Mouse (Mus musculus) embryonic facial prominence, embryonic 15.5 days (tissue): ENCODE measurements around the gene Ric8a. TPM values are rescaled to one million over a fixed set of nuclear protein-coding genes. Genes with fewer than 3 reads are reported as not detected.

ENCODE experiments used
- ATAC-seq: fragments of 200-750 bp; cut with Nextera tagmentation; 2 replicates; pipeline ENCODE4 v1.8.0; 2017; ENCODE audit warnings: low read depth, moderate TSS enrichment; ENCODE audit not compliant: insufficient number of reproducible peaks, low FRiP score, low TSS enrichment
- H3K27ac ChIP-seq: fragments of 300-500 bp; sonication (generic); replicated peaks from 2 replicates; pipeline ENCODE4 v1.5.1; 2015; ENCODE audit warnings: mild to moderate bottlenecking, inconsistent platforms
- H3K27me3 ChIP-seq: fragments of 300-500 bp; sonication (generic); 2 replicates; pipeline ENCODE4 v1.6.1; 2015; ENCODE audit warnings: inconsistent platforms
- H3K36me3 ChIP-seq: fragments of 300-500 bp; sonication (generic); 2 replicates; pipeline ENCODE4 v1.6.1; 2015; ENCODE audit warnings: mild to moderate bottlenecking, inconsistent platforms
- H3K4me1 ChIP-seq: fragments of 300-500 bp; sonication (generic); 2 replicates; pipeline ENCODE4 v1.6.1; 2015; ENCODE audit warnings: inconsistent platforms
- H3K4me2 ChIP-seq: fragments of 300-500 bp; sonication (generic); replicated peaks from 2 replicates; pipeline ENCODE4 v1.6.1; 2015; ENCODE audit warnings: mild to moderate bottlenecking, inconsistent platforms
- H3K4me3 ChIP-seq: fragments of 300-500 bp; sonication (generic); replicated peaks from 2 replicates; pipeline ENCODE4 v1.5.1; 2015; ENCODE audit warnings: mild to moderate bottlenecking, inconsistent platforms
- H3K9ac ChIP-seq: fragments of 300-500 bp; sonication (generic); 2 replicates; pipeline ENCODE4 v1.6.1; 2015; ENCODE audit warnings: inconsistent platforms
- H3K9me3 ChIP-seq: fragments of 300-500 bp; sonication (generic); replicated peaks from 2 replicates; pipeline ENCODE4 v1.6.1; 2016; ENCODE audit warnings: inconsistent platforms
- WGBS: fragments of 180-500 bp; shearing (Covaris S2); methylation state at CpG from one replicate; pipeline ENCODE4 v1.1.7; 2015; 5-methylcytosine and 5-hydroxymethylcytosine counted together
- polyA plus RNA-seq: library from polyadenylated mRNA; unstranded; fragments of >200 nt; fragmentation: Nextera tagmentation; extraction: Ambion mirVana; gene quantifications from 2 replicates; pipeline ENCODE4 v1.2.1, GENCODE M21; 2015

The Ric8a gene
- polyA plus RNA-seq, 1 experiment from 2014 or later: 86.1 TPM

GRCm38 (mm10) chr7:140912293-140912692 lies 55.5 kb downstream of the Ric8a start:
- H3K27me3 ChIP-seq: no peaks in the 10 kb centered on the region
- no peaks in the 10 kb centered on the region for H3K36me3 ChIP-seq
- H3K4me3 ChIP-seq: no peak overlapping the region
- no peak overlapping the region for H3K4me2 ChIP-seq
- H3K9ac ChIP-seq: no peak overlapping the region
- no peaks in the 10 kb centered on the region for H3K9me3 ChIP-seq
- WGBS: 68% methylated on average over 3 of the region's 3 CpGs
- no peak overlapping the region for H3K27ac ChIP-seq
- H3K4me1 ChIP-seq: peaks cover 4% of the 10 kb centered on the region; the same call in 1 of the 2 replicates
- no peak for ATAC-seq

GRCm38 (mm10) chr7:140912846-140913482 lies 56.2 kb downstream of the Ric8a start:
- H3K4me2 ChIP-seq: no peak overlapping the region
- H3K4me3 ChIP-seq: no peak overlapping the region
- no peaks in the 10 kb centered on the region for H3K36me3 ChIP-seq
- no peak for ATAC-seq
- no peaks in the 10 kb centered on the region for H3K9me3 ChIP-seq
- no peak overlapping the region for H3K9ac ChIP-seq
- H3K27ac ChIP-seq: no peak overlapping the region
- WGBS: 52% methylated on average over 5 of the region's 5 CpGs
- H3K4me1 ChIP-seq: peaks cover 4% of the 10 kb centered on the region; the same call in 1 of the 2 replicates
- H3K27me3 ChIP-seq: 0 out of 2 replicates have a peak, but pooled peaks cover under 1% of the 10 kb centered on the region

Other genes starting within 250 kb of the Ric8a start
- gene Olfr61, start 228.0 kb upstream of the Ric8a start, polyA plus RNA-seq: not detected in 2 replicates
- gene Olfr53, start 210.5 kb upstream of the Ric8a start, polyA plus RNA-seq: not detected in 2 replicates
- not detected in 2 replicates for gene Olfr539, start 197.0 kb upstream of the Ric8a start, polyA plus RNA-seq
- not detected in 2 replicates for gene Olfr45, start 175.0 kb upstream of the Ric8a start, polyA plus RNA-seq
- gene Olfr541, start 159.7 kb upstream of the Ric8a start, polyA plus RNA-seq: not detected in 2 replicates
- gene Cyp2e1, start 93.2 kb upstream of the Ric8a start, polyA plus RNA-seq: not detected in 2 replicates
- 0.19 TPM in 1 of 2 replicates, not detected in the other for gene Syce1, start 69.1 kb upstream of the Ric8a start, polyA plus RNA-seq
- gene Zfp941, start 34.8 kb upstream of the Ric8a start, polyA plus RNA-seq: 0.56 and 0.87 TPM in 2 replicates
- 38.8 and 42.6 TPM in 2 replicates for gene Urah, start 21.9 kb upstream of the Ric8a start, polyA plus RNA-seq
- gene Scgb1c1, start 11.4 kb upstream of the Ric8a start, polyA plus RNA-seq: 2.3 and 8.5 TPM in 2 replicates
- 0.20 and 0.48 TPM in 2 replicates for gene Odf3, start 9.2 kb upstream of the Ric8a start, polyA plus RNA-seq
- gene Gm45785, start 626 bp upstream of the Ric8a start, polyA plus RNA-seq: not detected in 2 replicates
- 64.2 and 67.5 TPM in 2 replicates for gene Bet1l, start 620 bp downstream of the Ric8a start, polyA plus RNA-seq
- 206 and 209 TPM in 2 replicates for gene Psmd13, start 25.0 kb downstream of the Ric8a start, polyA plus RNA-seq
- gene Sirt3, start 25.4 kb downstream of the Ric8a start, polyA plus RNA-seq: 25.1 and 27.4 TPM in 2 replicates
- gene Cox8b, start 43.5 kb downstream of the Ric8a start, polyA plus RNA-seq: 23.3 and 34.9 TPM in 2 replicates
- gene Nlrp6, start 63.9 kb downstream of the Ric8a start, polyA plus RNA-seq: 0.07 and 0.25 TPM in 2 replicates
- 26.3 and 29.0 TPM in 2 replicates for gene Pgghg, start 84.4 kb downstream of the Ric8a start, polyA plus RNA-seq
- 110 and 112 TPM in 2 replicates for gene Ifitm5, start 93.3 kb downstream of the Ric8a start, polyA plus RNA-seq
- 0.96 TPM in 1 of 2 replicates, not detected in the other for gene Gm45717, start 99.0 kb downstream of the Ric8a start, polyA plus RNA-seq
- 1,542 and 1,589 TPM in 2 replicates for gene Ifitm2, start 99.0 kb downstream of the Ric8a start, polyA plus RNA-seq
- gene Ifitm1, start 110.3 kb downstream of the Ric8a start, polyA plus RNA-seq: 126 and 137 TPM in 2 replicates
- 197 and 204 TPM in 2 replicates for gene Ifitm3, start 153.8 kb downstream of the Ric8a start, polyA plus RNA-seq
- 2.7 and 2.8 TPM in 2 replicates for gene Ifitm6, start 161.0 kb downstream of the Ric8a start, polyA plus RNA-seq
- gene Gm17387, start 172.2 kb downstream of the Ric8a start, polyA plus RNA-seq: not detected in 2 replicates
- 12.0 and 15.1 TPM in 2 replicates for gene B4galnt4, start 204.1 kb downstream of the Ric8a start, polyA plus RNA-seq
- 115 and 118 TPM in 2 replicates for gene Pkp3, start 221.3 kb downstream of the Ric8a start, polyA plus RNA-seq
- gene Sigirr, start 243.6 kb downstream of the Ric8a start, polyA plus RNA-seq: 6.1 and 6.8 TPM in 2 replicates